24 mouse cellular contexts compared by ENCODE assay signal in genomic region chr5:74882563-74882962, GRCm38 (mm10).
DNase-seq lines count a peak whose midpoint lies in the region; ATAC-seq and TF ChIP-seq lines count a peak whose summit lies in the region.
"Had no signal": no experiment of that assay in that cellular context is flagged by ENCODE, and none has a peak within 500 bp of the region (broad histone marks: within the 10 kb centered on the region; RNA-seq: fewer than 3 reads in every experiment).

No protein-coding gene starts in this region.

- no peak for TF ChIP-seq CTCF in lung, postnatal 0 days (IDR thresholded peaks at IDR 0.05)

- intact Hi-C loops in heart, postnatal 10 days (cut with DNase I): no loop called here

- no peak overlapping the region for H3K4me3 ChIP-seq in lung, embryonic 15.5 days
- H3K4me3 ChIP-seq in lung, postnatal 0 days (ENCODE audit: low read depth, low read length): no peak overlapping the region
- H3K4me3 ChIP-seq: embryonic facial prominence, embryonic 10.5 days; embryonic facial prominence, embryonic 12.5 days; forebrain, embryonic 13.5 days; forebrain, embryonic 15.5 days had no signal

- peak overlapping the region; percentile 20; the same call in 1 of the 2 replicates for H3K27ac ChIP-seq in lung, embryonic 15.5 days
- H3K27ac ChIP-seq in lung, postnatal 0 days (ENCODE audit: low read length): no peak overlapping the region
- H3K27ac ChIP-seq: embryonic facial prominence, embryonic 10.5 days; embryonic facial prominence, embryonic 12.5 days; forebrain, embryonic 13.5 days; forebrain, embryonic 15.5 days had no signal

- H3K4me1 ChIP-seq in lung, embryonic 15.5 days: peaks cover 18% of the 10 kb centered on the region
- H3K4me1 ChIP-seq in lung, postnatal 0 days (ENCODE audit: insufficient read depth, low read depth, low read length): peaks cover 6% of the 10 kb centered on the region; the same call in 1 of the 2 replicates
- H3K4me1 ChIP-seq: forebrain, embryonic 13.5 days had no signal

- no peak overlapping the region for H3K9ac ChIP-seq in lung, embryonic 15.5 days
- no peak overlapping the region for H3K9ac ChIP-seq in lung, postnatal 0 days (replicated peaks; ENCODE audit: low read depth)
- H3K9ac ChIP-seq: embryonic facial prominence, embryonic 12.5 days; forebrain, embryonic 13.5 days; forebrain, embryonic 15.5 days had no signal

- H3K27me3 ChIP-seq in lung, embryonic 15.5 days: no peaks in the 10 kb centered on the region
- H3K27me3 ChIP-seq in lung, postnatal 0 days (replicated peaks; ENCODE audit: insufficient read depth, low read length): no peaks in the 10 kb centered on the region
- H3K27me3 ChIP-seq: CH12.LX; embryonic facial prominence, embryonic 12.5 days; forebrain, embryonic 13.5 days; forebrain, embryonic 15.5 days; Patski had no signal

- no peak overlapping the region for H3K4me2 ChIP-seq in lung, embryonic 15.5 days
- H3K4me2 ChIP-seq in lung, postnatal 0 days (replicated peaks; ENCODE audit: low read depth, low read length): no peak overlapping the region
- H3K4me2 ChIP-seq: embryonic facial prominence, embryonic 12.5 days; forebrain, embryonic 13.5 days; forebrain, embryonic 15.5 days had no signal

- WGBS in lung, embryonic 15.5 days: 21% methylated on average over 12 of the region's 12 CpGs
- 32% methylated on average over 12 of the region's 12 CpGs for WGBS in lung, postnatal 0 days

- H3K36me3 ChIP-seq in lung, embryonic 15.5 days: no peaks in the 10 kb centered on the region
- H3K36me3 ChIP-seq in lung, postnatal 0 days (ENCODE audit: insufficient read depth, low read length): no peaks in the 10 kb centered on the region
- H3K36me3 ChIP-seq: embryonic facial prominence, embryonic 10.5 days; embryonic facial prominence, embryonic 12.5 days; forebrain, embryonic 15.5 days; G1E had no signal

- peak; percentile 83 for DNase-seq in heart, adult 11 months
- DNase-seq in heart, postnatal 10 days: no peak
- no peak for DNase-seq in lung, postnatal 25 days (ENCODE audit: low spot score)
- DNase-seq in lung, postnatal 0 days (ENCODE audit: low spot score): peak; percentile 34
- no peak for DNase-seq in lung, postnatal 36 days
- DNase-seq: adrenal gland, adult 8-10 months; adrenal gland, postnatal 14 days; adrenal gland, postnatal 36 days; B cell, adult 2 months; cerebellum, adult 11-12 months; cerebellum, adult 2 months; cerebellum, adult 9-10 months; cerebellum, postnatal 10 days; cerebellum, postnatal 25 days had no signal

- peak; percentile 24; the same call in 1 of the 2 replicates for TF ChIP-seq EP300 in lung, postnatal 0 days (IDR thresholded peaks at IDR 0.05)

- ATAC-seq in lung, embryonic 15.5 days (ENCODE audit: borderline replicate concordance, extremely low read depth, low FRiP score, low TSS enrichment): no peak
- peak; percentile 25; the same call in 1 of the 2 replicates for ATAC-seq in lung, postnatal 0 days
- ATAC-seq: activated CD4-positive, CD25-positive, alpha-beta regulatory T cell, adult 4 months; CD4-positive, CD25-positive, alpha-beta regulatory T cell, adult 4 months; forebrain, embryonic 13.5 days; forebrain, embryonic 15.5 days; Patski had no signal

- no peaks in the 10 kb centered on the region for H3K9me3 ChIP-seq in lung, embryonic 15.5 days
- no peaks in the 10 kb centered on the region for H3K9me3 ChIP-seq in lung, postnatal 0 days (ENCODE audit: low read length)
- H3K9me3 ChIP-seq: embryonic facial prominence, embryonic 12.5 days; forebrain, embryonic 13.5 days; forebrain, embryonic 15.5 days had no signal

Comparison
In these comparisons a context has a peak if more than half of its experiments do, and no peak if none do; other contexts are left out.
1. DNase-seq: peak in heart, adult 11 months (single experiment) and lung, postnatal 0 days (single experiment); none in heart, postnatal 10 days (0 of 2), lung, postnatal 25 days (single experiment) and lung, postnatal 36 days (single experiment).